Mouse (Mus musculus): ENCODE data around the gene Rnf38.

DNA sequence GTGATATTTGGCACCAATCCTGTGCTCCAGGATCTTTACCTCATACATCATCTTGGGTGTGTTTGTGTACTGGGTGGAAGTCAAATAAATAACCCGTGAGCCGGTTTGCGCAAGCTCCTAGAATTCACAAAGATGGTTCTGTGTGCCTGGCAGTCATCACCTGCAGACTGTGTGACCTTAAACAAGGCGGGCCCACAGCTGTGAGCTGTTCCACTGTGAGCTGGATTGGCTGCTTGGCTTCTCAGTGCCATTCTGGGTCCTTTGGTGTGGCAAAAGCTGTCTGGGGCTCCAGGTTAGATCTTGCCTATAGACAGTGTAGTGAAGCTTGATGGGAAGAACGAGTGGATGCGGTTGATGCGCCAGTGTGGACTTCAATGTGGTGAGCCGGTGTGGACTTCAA is 130.0 kb downstream of the Rnf38 start:
- TF ChIP-seq USF1 (IDR thresholded peaks at IDR 0.05; ENCODE audit: low read depth, low read length), result no peak
- TF ChIP-seq KAT2A (conservative IDR thresholded peaks at IDR 0.05; ENCODE audit: low read depth, low read length), result no peak
- TF ChIP-seq RCOR1 (IDR thresholded peaks at IDR 0.05; ENCODE audit: low read depth, low read length), result no peak
- TF ChIP-seq POLR2A (IDR thresholded peaks at IDR 0.05; ENCODE audit: control insufficient read depth in 1 of 2, insufficient read depth in 1 of 2, low read depth in 1 of 2, low read length in 2 of 2, poor library complexity in 1 of 2), result no peak
- no peak for TF ChIP-seq GABPA (IDR thresholded peaks at IDR 0.05; ENCODE audit: low read depth, low read length)
- no peak for TF ChIP-seq MAX (IDR thresholded peaks at IDR 0.05; ENCODE audit: low read length)
- no peak for TF ChIP-seq HCFC1 (IDR thresholded peaks at IDR 0.05; ENCODE audit: low read depth, low read length)
- no peak for TF ChIP-seq CTCF (IDR thresholded peaks at IDR 0.05 in 2 of 3, conservative IDR thresholded peaks at IDR 0.05 in 1 of 3; ENCODE audit: control insufficient read depth in 1 of 3, insufficient read depth in 1 of 3, low read depth in 2 of 3, low read length in 3 of 3, poor library complexity in 1 of 3, severe bottlenecking in 1 of 3)
- no peak for TF ChIP-seq POLR2AphosphoS5 (IDR thresholded peaks at IDR 0.05; ENCODE audit: borderline replicate concordance, low read depth, low read length)
- TF ChIP-seq EP300 (IDR thresholded peaks at IDR 0.05; ENCODE audit: low read depth in 1 of 2, low read length in 2 of 2), result no peak
- no peak for TF ChIP-seq GATA1 (IDR thresholded peaks at IDR 0.05; ENCODE audit: low read depth, low read length)
- TF ChIP-seq ZNF384 (IDR thresholded peaks at IDR 0.05; ENCODE audit: low read depth, low read length), result no peak
- no peak for TF ChIP-seq USF2 (IDR thresholded peaks at IDR 0.05; ENCODE audit: borderline replicate concordance in 1 of 2, insufficient read depth in 1 of 2, low read depth in 1 of 2, low read length in 2 of 2)

All from MEL (cell line).